Mouse (Mus musculus) heart, postnatal 0 days (tissue): Measurements from ENCODE around the gene Mkrn2.

Source experiments
- CTCF ChIP-seq: IDR thresholded peaks from 2 replicates; pipeline ENCODE4 v1.5.1; 2016; ENCODE audit warnings: antibody characterized with exemption, control low read depth, low read depth
- EP300 ChIP-seq: IDR thresholded peaks from 2 replicates; pipeline ENCODE4 v1.6.1; 2016; ENCODE audit warnings: antibody characterized with exemption, low read depth

DNA sequence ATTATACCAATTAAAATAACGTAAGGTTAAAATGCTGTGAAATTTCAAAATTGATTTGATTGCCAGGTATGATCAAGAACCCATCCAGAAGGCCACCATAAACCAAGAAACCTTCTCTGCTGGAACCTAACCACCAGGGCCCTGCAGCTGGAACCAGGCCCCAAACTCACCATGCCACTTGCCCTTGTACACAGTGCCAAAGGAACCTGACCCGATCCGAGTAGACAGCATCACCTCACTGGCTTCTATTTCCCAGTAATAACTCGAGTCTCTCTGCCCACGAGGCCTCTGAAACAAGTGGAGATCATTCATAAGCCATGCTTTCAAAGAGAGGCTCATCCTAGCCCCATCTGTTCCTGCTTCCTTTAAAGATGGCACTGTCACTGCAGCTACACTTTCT, 24.4 kb downstream of the Mkrn2 start:
- TF ChIP-seq CTCF = no peak
- TF ChIP-seq EP300 = no peak
